Mouse (Mus musculus): ENCODE measurements around the gene Ccdc13.

DNA sequence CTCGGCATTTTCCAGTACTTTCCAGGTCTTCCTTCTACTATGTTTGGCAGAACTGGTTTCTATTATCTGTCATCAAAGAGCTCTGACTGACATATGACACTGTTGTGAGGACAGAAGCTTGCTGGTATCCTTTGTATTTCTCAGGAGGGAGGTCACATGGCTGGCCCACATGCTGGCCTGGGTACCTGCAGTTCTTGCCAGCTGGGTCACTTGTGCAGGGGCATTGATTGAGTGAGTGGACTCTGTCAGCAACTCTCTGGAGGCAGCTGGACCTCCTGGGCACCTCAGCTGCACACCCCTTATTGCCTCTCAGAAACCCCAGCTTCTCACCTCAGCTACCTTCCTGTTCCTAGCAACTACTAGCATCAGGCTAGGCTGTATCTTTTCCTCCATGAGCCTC lies 31.7 kb downstream of the Ccdc13 start:
- no peak for TF ChIP-seq MAX (IDR thresholded peaks at IDR 0.05)
- TF ChIP-seq MYOD1 (IDR thresholded peaks at IDR 0.05; ENCODE audit: control insufficient read depth, insufficient read length, low read depth) = no peak
- TF ChIP-seq FOSL1 (IDR thresholded peaks at IDR 0.05; ENCODE audit: insufficient read depth, low read length, poor library complexity, severe bottlenecking) = no peak
- TF ChIP-seq CTCF (IDR thresholded peaks at IDR 0.05; ENCODE audit: control insufficient read depth, insufficient read depth, insufficient read length) = no peak
